Mouse (Mus musculus): Measurements from ENCODE around the gene Tenm3. TPM values are rescaled to one million over a fixed set of nuclear protein-coding genes. Genes with fewer than 3 reads are reported as not detected.

Gene Tenm3
- polyA plus RNA-seq, 1 experiment from 2014 or later, result 4.7 TPM

GRCm38 (mm10) chr8:48224753-48225152 lies 619.0 kb downstream of the Tenm3 start:
- 38% methylated on average over 11 of the region's 11 CpGs for WGBS (ENCODE audit: insufficient replicate concordance)

GRCm38 (mm10) chr8:48222429-48222769 lies 621.4 kb downstream of the Tenm3 start:
- Histone ChIP-seq H3K9ac (replicated peaks) (peak overlapping the region; percentile 54), H3K36me3 (replicated peaks; ENCODE audit: insufficient read depth, low read length) (no peaks in the 10 kb centered on the region), H3K4me3 (ENCODE audit: low read depth, low read length) (peak overlapping the region; percentile 35), H3K4me1 (ENCODE audit: insufficient read depth) (no peaks in the 10 kb centered on the region), H3K4me2 (ENCODE audit: low read depth, low read length) (peak overlapping the region; percentile 72), H3K27me3 (ENCODE audit: insufficient read depth, low read length) (no peaks in the 10 kb centered on the region), H3K27ac (ENCODE audit: low read depth) (no peak overlapping the region), H3K9me3 (ENCODE audit: low read length) (no peaks in the 10 kb centered on the region)
- ATAC-seq (peak; percentile 57), DNase-seq (peak; percentile 81)
- TF ChIP-seq EP300 (IDR thresholded peaks at IDR 0.05; ENCODE audit: low read depth), result no peak
- TF ChIP-seq CTCF (IDR thresholded peaks at IDR 0.05; ENCODE audit: low read depth), result peak; percentile 87
- 14% methylated on average over 11 of the region's 11 CpGs for WGBS (ENCODE audit: insufficient replicate concordance)

More at GRCm38 (mm10) chr8:48224753-48225152, 619.0 kb downstream of the Tenm3 start:
- H3K4me2 ChIP-seq (ENCODE audit: low read depth, low read length), result no peak overlapping the region
- no peak overlapping the region for H3K4me3 ChIP-seq (ENCODE audit: low read depth, low read length)
- peaks cover 14% of the 10 kb centered on the region for H3K36me3 ChIP-seq (replicated peaks; ENCODE audit: insufficient read depth, low read length)
- H3K9me3 ChIP-seq (ENCODE audit: low read length), result no peaks in the 10 kb centered on the region
- no peak for ATAC-seq
- TF ChIP-seq EP300 (IDR thresholded peaks at IDR 0.05; ENCODE audit: low read depth) (no peak), CTCF (IDR thresholded peaks at IDR 0.05; ENCODE audit: low read depth) (no peak)
- no peaks in the 10 kb centered on the region for H3K27me3 ChIP-seq (ENCODE audit: insufficient read depth, low read length)
- no peak overlapping the region for H3K9ac ChIP-seq (replicated peaks)
- no peaks in the 10 kb centered on the region for H3K4me1 ChIP-seq (ENCODE audit: insufficient read depth)
- DNase-seq, result no peak
- no peak overlapping the region for H3K27ac ChIP-seq (ENCODE audit: low read depth)

GRCm38 (mm10) chr8:48221724-48222428 lies 621.9 kb downstream of the Tenm3 start:
- no peak for DNase-seq
- WGBS (ENCODE audit: insufficient replicate concordance), result 17% methylated on average over 16 of the region's 16 CpGs
- Histone ChIP-seq H3K9me3 (ENCODE audit: low read length) (no peaks in the 10 kb centered on the region), H3K27me3 (ENCODE audit: insufficient read depth, low read length) (no peaks in the 10 kb centered on the region), H3K27ac (ENCODE audit: low read depth) (no peak overlapping the region), H3K4me1 (ENCODE audit: insufficient read depth) (no peaks in the 10 kb centered on the region), H3K4me3 (ENCODE audit: low read depth, low read length) (peak overlapping the region; percentile 35), H3K9ac (replicated peaks) (peak overlapping the region; percentile 54), H3K36me3 (replicated peaks; ENCODE audit: insufficient read depth, low read length) (no peaks in the 10 kb centered on the region), H3K4me2 (ENCODE audit: low read depth, low read length) (peak overlapping the region; percentile 72)
- no peak for TF ChIP-seq EP300 (IDR thresholded peaks at IDR 0.05; ENCODE audit: low read depth)
- TF ChIP-seq CTCF (IDR thresholded peaks at IDR 0.05; ENCODE audit: low read depth), result no peak
- 0 out of 2 replicates have a peak, but pooled peaks have one; percentile 29 for ATAC-seq

- Histone ChIP-seq H3K9me3 (ENCODE audit: low read length) (no peaks in the 10 kb centered on the region), H3K4me3 (ENCODE audit: low read depth, low read length) (no peak overlapping the region), H3K27ac (ENCODE audit: low read depth) (no peak overlapping the region), H3K27me3 (ENCODE audit: insufficient read depth, low read length) (no peaks in the 10 kb centered on the region), H3K4me2 (ENCODE audit: low read depth, low read length) (no peak overlapping the region), H3K9ac (replicated peaks) (no peak overlapping the region), H3K4me1 (ENCODE audit: insufficient read depth) (no peaks in the 10 kb centered on the region), H3K36me3 (replicated peaks; ENCODE audit: insufficient read depth, low read length) (no peaks in the 10 kb centered on the region)
- ATAC-seq (no peak), DNase-seq (no peak)
- TF ChIP-seq EP300 (IDR thresholded peaks at IDR 0.05; ENCODE audit: low read depth) (no peak), CTCF (IDR thresholded peaks at IDR 0.05; ENCODE audit: low read depth) (no peak)
- WGBS (ENCODE audit: insufficient replicate concordance), result 83% methylated on average over 11 of the region's 11 CpGs
These were observed 622.4 kb downstream of the Tenm3 start for GRCm38 (mm10) chr8:48221304-48221703.

- TF ChIP-seq EP300 (IDR thresholded peaks at IDR 0.05; ENCODE audit: low read depth) (no peak), CTCF (IDR thresholded peaks at IDR 0.05; ENCODE audit: low read depth) (no peak)
These were observed 623.1 kb downstream of the Tenm3 start for GRCm38 (mm10) chr8:48220529-48221181.

GRCm38 (mm10) chr8:48215071-48215501 lies 628.7 kb downstream of the Tenm3 start:
- no peak for TF ChIP-seq EP300 (IDR thresholded peaks at IDR 0.05; ENCODE audit: low read depth)
- TF ChIP-seq CTCF (IDR thresholded peaks at IDR 0.05; ENCODE audit: low read depth), result no peak
- Histone ChIP-seq H3K4me2 (ENCODE audit: low read depth, low read length) (no peak overlapping the region), H3K9ac (replicated peaks) (no peak overlapping the region), H3K36me3 (replicated peaks; ENCODE audit: insufficient read depth, low read length) (no peaks in the 10 kb centered on the region), H3K27me3 (ENCODE audit: insufficient read depth, low read length) (no peaks in the 10 kb centered on the region), H3K4me3 (ENCODE audit: low read depth, low read length) (no peak overlapping the region), H3K4me1 (ENCODE audit: insufficient read depth) (no peaks in the 10 kb centered on the region), H3K9me3 (ENCODE audit: low read length) (no peaks in the 10 kb centered on the region), H3K27ac (ENCODE audit: low read depth) (no peak overlapping the region)
- ATAC-seq (no peak), DNase-seq (no peak)
- whole genome bisulfite sequencing (ENCODE audit: insufficient replicate concordance), result 50% methylated on average over 9 of the region's 9 CpGs

More at GRCm38 (mm10) chr8:48220529-48221181, 623.1 kb downstream of the Tenm3 start:
- Histone ChIP-seq H3K9me3 (ENCODE audit: low read length) (no peaks in the 10 kb centered on the region), H3K4me3 (ENCODE audit: low read depth, low read length) (no peak overlapping the region), H3K4me1 (ENCODE audit: insufficient read depth) (no peaks in the 10 kb centered on the region), H3K27me3 (ENCODE audit: insufficient read depth, low read length) (no peaks in the 10 kb centered on the region), H3K27ac (ENCODE audit: low read depth) (no peak overlapping the region), H3K4me2 (ENCODE audit: low read depth, low read length) (no peak overlapping the region), H3K9ac (replicated peaks) (no peak overlapping the region), H3K36me3 (replicated peaks; ENCODE audit: insufficient read depth, low read length) (no peaks in the 10 kb centered on the region)
- ATAC-seq (no peak), DNase-seq (no peak)
- WGBS (ENCODE audit: insufficient replicate concordance), result 72% methylated on average over 25 of the region's 25 CpGs

Data from liver, postnatal 0 days (tissue).